Mouse (Mus musculus) urinary bladder, postnatal 36 days (tissue): Measurements from ENCODE around the gene Psat1.

ENCODE experiments used
- DNase-seq, 2 experiments: peaks; one replicate each; pipeline ENCODE4 v3.0.0; 2022; ENCODE audit warnings: low spot score in 2 of 2, mixed read lengths in 1 of 2

Psat1 gene

GRCm38 (mm10) chr19:15924866-15925718 lies 22.0 kb downstream of the Psat1 start:
- peak; percentile 70 to 84 for DNase-seq

GRCm38 (mm10) chr19:15924181-15924865 lies 22.8 kb downstream of the Psat1 start:
- peak; percentile 25 to 33 for DNase-seq

- DNase-seq = peak; percentile 21 to 22
These were observed 23.7 kb downstream of the Psat1 start for GRCm38 (mm10) chr19:15923426-15923825.

- DNase-seq = no peak
These were observed 27.8 kb downstream of the Psat1 start for GRCm38 (mm10) chr19:15919336-15919735.

- no peak for DNase-seq
These were observed 29.0 kb downstream of the Psat1 start for GRCm38 (mm10) chr19:15918111-15918510.

GRCm38 (mm10) chr19:15913249-15913997 lies 33.7 kb downstream of the Psat1 start:
- DNase-seq = no peak

- no peak for DNase-seq
These were observed 35.7 kb downstream of the Psat1 start for GRCm38 (mm10) chr19:15911441-15911840.

- DNase-seq = no peak
These were observed 36.1 kb downstream of the Psat1 start for GRCm38 (mm10) chr19:15910987-15911386.

GRCm38 (mm10) chr19:15910488-15910887 lies 36.6 kb downstream of the Psat1 start:
- no peak for DNase-seq

- no peak for DNase-seq
These were observed 39.1 kb downstream of the Psat1 start for GRCm38 (mm10) chr19:15908016-15908415.

GRCm38 (mm10) chr19:15904734-15905133 lies 42.4 kb downstream of the Psat1 start:
- peak in 1 of 2 experiments; percentile 20 for DNase-seq

GRCm38 (mm10) chr19:15903508-15904480 lies 43.3 kb downstream of the Psat1 start:
- no peak for DNase-seq

- no peak for DNase-seq
These were observed 51.5 kb downstream of the Psat1 start for GRCm38 (mm10) chr19:15895681-15896080.

GRCm38 (mm10) chr19:15892146-15892545 lies 55.0 kb downstream of the Psat1 start:
- no peak for DNase-seq

GRCm38 (mm10) chr19:15888466-15888865 lies 58.7 kb downstream of the Psat1 start:
- DNase-seq = no peak

- no peak for DNase-seq
These were observed 64.3 kb downstream of the Psat1 start for GRCm38 (mm10) chr19:15882705-15883426.

GRCm38 (mm10) chr19:15880731-15881130 lies 66.4 kb downstream of the Psat1 start:
- DNase-seq = no peak

- no peak for DNase-seq
These were observed 67.9 kb downstream of the Psat1 start for GRCm38 (mm10) chr19:15879271-15879670.

GRCm38 (mm10) chr19:15868865-15869698 lies 78.1 kb downstream of the Psat1 start:
- DNase-seq = no peak
